Mouse (Mus musculus): ENCODE measurements around the gene Ptprn2.
A peak's percentile ranks its signal among the peaks of the same experiment; 100 is the strongest.
"Not testable (repeated sequence)": the region's sequence is repeated elsewhere in the genome, so short reads cannot be mapped to it uniquely, and the experiment has no call there.

Gene Ptprn2

DNA sequence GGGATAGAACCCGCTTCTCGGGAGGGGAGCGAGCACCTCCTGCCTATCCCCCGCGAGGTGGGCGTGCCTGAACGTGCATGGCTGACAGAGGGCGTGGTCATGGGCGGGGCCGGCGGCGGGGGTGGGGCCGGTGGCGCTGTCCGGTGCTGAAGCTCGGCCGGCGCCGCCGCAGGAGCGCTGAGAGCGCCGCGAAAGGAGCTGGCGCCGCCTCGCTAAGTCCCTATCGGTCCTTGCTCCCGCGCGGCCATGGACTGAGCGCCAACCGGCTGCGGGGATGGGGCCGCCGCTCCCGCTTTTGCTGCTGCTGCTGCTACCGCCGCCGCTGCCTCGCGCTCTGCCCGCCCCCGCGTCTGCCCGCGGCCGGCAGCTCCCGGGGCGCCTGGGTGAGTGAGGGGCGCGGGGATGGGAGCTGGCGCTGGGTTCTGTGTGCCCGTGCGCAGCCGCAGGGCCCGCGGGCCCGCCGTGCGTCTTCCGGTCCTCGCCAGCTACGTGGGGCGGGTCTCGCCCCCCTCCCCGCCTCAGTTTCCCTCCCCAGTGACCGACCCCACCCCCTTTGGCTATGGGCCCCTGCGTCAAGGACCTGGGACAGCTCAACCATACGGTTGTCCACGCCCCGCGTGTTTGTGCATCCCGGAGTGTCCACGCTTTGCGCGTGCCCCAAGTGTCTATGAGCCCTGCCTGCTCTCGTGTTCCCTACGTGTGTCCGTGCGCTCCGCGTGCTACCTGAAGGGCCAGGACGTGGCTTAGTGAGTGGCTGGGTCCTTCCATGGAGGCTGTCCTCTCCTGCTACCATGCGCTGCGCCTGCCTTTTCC is at the start of gene Ptprn2:
TSS of gene Ptprn2 (plus strand) at position 130 of the 813 bp plus-strand sequence.
- DNase-seq: peak; percentile 80

DNA sequence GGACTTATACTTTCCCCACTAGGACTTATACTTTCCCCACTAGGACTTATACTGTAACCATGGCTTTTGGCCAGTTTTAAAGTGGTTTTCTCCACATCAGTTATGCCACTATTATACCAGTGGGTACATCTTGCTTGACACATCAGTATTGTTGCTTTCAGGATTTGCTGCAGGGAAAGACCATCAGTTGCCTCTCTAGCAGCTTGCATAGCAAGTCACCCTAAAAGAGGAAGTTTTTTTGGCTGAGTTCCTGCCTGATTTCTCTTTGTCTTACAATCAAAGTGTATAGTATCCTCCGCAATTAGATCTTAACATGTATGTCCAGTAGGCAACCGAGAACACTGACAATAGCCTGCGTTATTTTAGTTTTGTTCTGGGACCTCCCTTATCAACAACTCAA is 49.4 kb upstream of the Ptprn2 start:
- DNase-seq: no peak

DNA sequence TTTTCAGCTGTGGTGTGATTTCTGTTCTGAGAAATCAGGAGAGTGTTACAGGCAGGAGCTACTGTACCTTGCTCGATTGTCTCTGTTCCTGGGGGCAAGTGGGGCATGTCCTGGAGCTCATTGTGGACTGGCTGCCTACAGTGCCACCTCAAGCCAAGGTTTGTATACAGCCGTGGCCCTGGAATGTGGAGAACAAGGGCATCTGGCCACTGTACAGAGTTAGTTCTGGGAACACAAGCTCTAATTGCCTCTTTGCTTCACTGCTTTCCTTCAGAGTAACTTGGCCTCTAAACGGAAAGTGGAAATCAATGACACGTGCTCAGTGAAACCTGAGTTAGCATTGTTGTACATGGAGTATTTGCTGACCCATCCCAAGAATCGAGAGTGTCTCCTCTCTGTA is 46.9 kb upstream of the Ptprn2 start:
- no peak for DNase-seq

DNA sequence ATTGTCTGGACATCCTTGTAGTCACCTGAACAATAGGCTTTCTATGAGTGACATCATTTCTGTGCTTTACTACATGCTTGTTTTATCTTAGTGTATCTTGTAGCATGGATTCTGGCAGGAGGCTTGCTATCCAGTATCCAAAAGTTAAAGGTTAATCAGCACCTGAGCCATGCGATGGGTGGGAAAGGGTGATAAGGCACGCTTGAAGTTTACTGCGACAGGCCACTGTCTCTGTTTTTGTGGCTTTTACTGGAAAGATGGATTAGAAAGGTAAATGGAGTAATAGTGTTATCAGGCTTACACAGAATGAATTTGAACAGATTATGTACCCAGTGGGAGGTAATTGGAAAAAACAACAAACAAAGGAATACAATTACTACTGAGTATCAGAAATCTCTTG is 43.3 kb upstream of the Ptprn2 start:
- no peak for DNase-seq

DNA sequence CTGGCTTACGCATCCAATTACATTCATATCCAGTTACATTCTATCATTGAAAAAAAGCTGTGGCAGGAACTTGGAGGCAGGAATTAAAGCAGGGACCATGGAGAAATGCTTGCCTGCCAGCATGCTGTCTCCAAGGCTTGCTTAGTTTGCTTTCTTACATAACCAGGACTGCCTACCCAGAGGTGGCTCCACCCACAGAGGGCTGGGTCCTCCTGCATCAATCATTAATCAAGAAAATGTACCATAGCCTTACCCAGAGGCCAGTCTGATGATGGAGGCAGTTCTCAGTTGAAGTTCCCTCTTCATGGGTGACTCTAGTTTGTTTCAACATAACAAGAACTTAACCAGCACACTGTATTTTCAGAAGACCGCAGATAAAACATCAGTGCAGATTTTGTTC is 36.0 kb upstream of the Ptprn2 start:
- DNase-seq: no peak

DNA sequence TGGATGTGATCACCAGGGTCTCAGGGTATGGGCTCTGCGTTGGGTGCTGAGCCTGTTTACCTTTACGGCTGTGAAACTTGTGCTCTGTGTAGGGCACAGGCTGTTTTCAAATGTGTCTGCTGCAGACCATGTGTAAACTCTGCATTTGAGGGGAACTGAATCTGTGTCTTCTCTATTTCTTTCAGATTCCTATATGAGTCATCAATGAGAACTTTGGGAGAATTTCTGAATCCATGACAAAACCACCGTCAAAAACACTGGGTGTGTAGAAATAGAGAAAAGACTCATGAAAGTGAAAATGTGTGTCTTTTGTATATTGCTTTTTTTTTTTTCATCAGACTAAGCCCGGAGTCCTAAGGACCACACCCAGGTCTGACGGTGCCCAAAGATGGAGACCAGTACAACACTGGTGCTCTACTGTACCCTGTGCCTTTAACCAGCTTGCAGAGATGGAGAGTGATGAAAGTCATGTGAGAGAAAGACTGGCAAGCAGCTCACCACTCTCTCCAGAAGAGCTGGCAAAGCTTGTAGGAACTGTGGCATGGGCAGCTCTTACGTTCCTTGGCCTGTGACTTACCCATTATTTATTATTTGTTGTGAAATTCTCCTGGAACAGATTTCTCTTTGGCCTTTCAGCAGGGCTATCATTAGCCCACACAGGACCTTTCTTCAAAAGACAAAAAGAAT is 25.0 kb upstream of the Ptprn2 start:
- no peak for DNase-seq

DNA sequence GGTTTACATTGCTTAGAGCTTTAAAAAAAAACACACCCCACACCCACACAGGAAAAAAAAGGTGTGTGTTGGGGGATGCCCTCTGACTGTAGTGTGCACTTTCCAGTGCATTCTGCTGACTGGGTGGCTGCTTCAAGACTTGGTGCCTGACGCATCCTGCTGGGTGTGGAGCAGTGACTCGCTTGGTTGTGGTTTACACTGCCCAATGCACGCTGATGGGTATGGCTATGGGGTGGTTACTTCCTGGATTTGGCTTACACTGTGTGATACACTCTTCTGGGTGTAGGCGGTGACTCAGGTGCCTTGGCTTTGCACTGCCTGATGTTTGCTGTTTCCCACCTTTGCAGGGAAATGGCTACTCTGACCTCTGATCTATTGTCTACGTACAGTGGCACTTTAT is 18.5 kb upstream of the Ptprn2 start:
- DNase-seq: no peak

DNA sequence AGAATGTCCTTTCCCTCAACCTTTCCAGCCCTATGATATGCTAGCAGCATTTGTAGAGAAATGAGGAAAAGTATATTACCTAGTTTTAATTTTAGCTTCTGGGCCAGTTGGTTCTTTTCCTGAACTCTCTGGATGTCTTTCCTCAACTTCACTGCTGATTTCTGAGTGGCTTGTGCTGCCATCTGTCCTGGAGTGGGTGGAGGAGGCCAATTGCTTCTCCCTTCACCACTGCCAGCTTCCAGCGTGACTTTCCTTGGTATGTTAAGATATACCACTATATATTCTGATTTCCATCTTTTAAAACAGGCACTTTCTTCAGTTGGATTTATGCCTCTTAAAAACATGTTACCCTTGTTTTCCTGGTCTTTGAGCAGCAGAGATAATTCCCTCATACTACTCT is 17.2 kb upstream of the Ptprn2 start:
- DNase-seq: no peak

DNA sequence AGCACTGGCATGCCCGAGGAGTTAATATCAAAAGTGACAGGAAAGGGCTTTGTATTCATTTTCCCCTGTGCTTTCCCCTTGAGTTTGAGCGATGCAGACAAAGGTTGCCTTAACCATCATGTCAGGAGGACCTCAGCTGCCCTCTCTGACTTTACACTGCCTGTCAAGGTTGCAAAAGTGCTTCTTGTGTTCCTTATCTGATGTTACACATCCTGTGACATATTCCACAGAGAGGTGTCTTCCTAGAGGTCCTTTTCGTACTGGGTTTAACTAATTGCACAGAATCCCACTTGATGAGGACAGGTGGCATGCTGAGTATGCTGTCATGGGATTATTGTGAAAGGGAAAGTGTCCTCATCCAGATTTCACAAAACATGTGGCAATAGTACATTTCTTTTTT is 16.4 kb upstream of the Ptprn2 start:
- no peak for DNase-seq

DNA sequence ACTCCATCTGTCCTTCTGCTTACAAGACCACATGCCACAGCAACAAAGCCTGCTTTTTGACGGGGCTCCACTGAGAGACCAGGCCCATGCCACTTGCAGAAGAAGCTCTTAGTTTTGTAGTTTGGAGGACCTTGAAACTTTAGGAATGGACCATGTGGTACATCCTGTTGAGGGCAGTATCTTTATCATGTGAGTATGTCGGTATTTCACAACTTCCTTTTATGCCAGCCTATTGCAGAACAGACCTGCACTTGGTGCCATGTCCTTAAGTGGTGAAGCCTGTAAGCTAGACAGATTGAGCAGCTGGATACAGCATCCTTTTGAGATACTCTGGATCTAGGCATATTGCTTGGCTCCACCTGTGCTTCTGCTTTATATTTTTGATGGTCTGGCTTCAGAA is 12.3 kb upstream of the Ptprn2 start:
- DNase-seq: no peak

DNA sequence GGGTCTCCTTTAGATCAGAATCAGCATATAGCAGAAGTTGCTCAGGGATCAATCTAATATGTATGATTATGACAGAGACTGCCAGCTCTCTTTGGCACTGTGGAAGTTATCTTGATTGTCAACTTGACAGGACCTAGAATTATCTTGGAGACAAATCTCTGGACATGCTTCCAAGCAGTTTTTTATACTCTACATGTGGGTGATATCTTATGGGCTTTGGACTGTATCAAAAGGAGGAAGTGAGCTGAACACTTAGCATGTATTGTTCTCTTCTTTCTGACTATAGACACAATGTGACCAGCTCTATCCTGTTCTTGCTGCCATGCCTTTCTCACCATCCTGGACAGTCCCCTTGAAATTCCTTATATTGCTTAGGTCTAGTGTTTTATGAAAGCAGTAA is 11.8 kb upstream of the Ptprn2 start:
- no peak for DNase-seq

DNA sequence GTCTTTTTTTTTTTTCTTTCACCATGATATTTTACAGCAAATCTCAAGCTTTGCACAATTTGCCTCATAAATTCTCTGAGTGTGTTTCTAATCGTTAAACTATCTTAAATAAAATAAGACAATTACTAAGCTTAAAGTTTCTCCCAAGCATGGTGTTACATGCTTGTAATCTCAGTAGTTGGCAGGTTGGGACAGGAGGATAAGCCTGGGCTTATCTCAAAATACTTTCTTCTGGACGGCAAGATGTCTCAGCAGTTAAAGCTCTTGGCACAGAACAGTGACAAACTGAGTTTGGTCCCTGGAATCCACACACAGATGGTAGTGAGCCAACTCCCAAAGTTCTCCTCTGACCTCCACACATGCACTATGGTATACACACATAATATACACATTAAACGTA is 10.8 kb upstream of the Ptprn2 start:
- DNase-seq: no peak

DNA sequence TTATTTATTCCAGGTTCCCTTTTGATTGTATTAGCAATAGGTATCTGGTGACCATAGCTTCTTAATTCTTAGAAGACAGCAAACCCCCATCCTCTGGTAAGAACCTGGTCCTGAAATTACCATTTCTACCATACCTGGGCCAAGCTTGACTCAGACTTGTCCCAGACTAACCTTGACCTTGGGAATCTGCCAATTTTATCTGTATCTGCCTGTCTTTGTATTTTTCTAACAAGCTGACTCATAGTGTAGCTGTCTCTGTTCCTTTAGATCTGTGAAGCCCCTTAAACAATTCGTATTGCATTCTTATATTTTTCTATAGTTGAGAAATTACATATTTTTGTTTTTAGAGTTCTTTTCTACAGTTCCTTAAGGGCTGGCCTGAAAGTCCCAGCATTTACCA is 6.7 kb upstream of the Ptprn2 start:
- DNase-seq: no peak

DNA sequence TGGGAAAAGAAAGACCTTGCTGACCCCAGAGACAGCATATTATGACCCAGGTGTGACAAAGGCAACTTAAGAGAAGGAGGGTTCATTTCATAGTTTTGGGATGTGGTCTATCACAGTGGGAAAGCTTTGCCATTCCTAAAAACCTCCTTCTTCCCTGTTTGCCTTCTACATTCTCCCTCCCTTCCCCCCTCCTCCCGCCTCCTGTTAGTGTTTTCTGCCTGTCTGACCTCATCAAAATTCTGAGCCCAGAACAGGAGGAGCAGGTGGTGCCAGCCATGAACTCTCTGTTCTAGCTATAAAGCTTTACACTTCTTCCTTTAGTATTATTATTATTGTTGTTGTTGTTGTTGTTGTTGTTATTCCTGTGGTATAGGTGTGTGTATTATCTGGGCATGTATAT is 3.6 kb upstream of the Ptprn2 start:
- DNase-seq: no peak

DNA sequence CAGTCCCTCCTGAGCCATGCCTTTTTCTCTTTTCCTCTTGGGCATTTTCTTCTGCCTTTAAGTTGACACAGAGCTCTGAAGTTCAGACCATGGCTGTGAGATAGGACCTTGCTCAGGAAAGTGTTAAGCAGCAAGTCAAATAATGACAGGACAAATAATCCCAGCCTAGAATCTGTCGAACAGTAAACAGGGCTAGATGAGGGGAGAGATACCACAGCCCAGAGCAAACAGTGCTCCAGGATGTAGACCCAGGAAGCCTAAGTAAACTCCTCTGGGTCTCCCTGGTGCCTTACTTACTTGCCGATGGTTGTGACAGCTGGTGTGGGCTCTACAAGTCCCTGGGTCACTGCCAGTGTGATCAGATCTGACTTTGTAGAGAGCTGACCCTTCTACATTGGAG is 1.9 kb upstream of the Ptprn2 start:
- DNase-seq: no peak

DNA sequence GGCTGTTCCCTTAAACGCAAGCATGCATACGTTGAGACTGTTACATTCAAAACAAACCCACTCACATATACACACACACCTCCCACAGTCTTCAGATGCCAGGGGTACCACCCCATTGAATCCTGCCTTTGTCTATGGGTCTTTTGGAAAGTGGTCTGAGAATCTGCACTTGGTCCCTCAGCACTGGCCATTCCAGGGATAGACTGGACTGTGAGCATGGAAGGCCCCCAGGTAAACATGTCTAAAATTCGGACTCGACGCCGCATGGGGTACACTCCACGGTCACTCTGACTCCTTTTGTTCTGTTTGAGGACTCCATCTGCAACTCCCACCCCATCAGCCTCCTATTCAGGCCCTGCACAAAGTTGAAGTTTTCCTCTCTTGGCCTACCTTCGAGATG is 529 bp upstream of the Ptprn2 start:
- no peak for DNase-seq

DNA sequence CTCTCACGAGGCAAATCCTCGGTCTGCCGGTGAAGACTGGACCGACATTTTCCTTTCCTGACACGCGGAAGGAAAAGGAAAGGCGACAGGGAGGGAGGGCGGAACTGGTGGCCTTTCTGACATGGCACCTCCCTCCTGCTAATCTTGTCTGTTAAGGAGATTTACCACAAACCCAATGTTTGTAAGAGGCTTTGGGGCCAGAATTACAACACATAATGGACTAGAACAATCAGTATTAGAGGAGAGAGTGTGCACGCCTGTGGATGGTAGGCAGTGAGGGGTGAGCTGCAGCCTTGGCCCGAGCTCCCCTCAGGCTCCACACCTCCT is 847 bp downstream of the Ptprn2 start:
- DNase-seq: no peak

DNA sequence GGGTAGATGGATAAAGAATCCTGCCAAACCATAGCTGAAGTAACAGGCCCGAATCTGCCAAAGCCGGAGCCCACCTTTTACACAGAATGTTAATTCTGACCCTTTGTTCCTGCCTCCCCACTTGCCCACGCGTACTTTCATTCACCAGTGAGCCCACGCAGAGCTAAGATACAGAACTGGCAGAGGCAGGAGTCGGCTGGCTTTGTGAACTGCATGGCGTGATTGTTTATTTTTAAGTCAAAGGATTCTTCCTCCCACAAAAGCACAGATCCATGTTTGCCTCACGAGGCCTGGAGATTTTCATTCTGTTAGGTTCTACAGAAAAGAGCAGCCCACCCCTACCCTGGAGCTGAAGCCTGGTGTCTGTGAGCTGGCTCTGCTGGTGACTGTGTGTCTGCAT is 3.3 kb downstream of the Ptprn2 start:
- DNase-seq: peak; percentile 38

DNA sequence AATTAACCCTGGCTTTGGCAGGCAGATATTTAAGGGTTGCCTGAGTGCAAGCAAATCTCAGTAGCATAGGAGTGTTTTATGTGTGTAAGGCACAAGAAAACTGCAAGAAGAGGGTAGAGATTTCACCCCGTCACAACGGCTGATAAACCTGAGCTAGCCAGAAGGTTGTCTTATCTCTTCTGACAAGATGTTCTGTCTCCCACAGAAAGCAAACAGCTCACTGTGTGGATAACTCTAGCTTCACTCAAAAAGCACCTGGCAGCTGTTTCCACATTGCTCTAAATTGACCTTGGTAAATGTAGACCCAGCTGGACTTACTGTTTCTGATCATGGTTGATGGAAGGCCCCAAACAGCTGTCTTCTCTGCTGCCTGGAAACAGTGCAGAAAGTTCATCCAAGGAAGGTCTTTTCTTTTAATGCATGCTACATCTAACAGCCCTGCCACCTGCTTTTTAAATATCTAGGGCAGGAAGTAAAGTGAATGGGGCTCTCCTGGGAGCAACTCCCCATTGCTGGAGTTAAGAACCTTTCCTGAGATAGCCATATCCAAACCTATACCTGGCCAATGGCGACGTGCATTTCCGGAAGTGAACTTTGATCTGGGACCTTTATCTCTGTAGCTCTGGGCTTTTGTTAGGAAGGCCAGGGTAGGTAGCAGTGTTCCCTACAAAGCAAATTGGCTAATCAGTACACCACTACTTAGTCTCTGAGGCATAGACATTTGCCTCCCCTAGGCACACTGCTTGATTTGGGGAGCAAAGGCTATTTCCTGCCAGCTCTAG is 5.2 kb downstream of the Ptprn2 start:
- DNase-seq: no peak

DNA sequence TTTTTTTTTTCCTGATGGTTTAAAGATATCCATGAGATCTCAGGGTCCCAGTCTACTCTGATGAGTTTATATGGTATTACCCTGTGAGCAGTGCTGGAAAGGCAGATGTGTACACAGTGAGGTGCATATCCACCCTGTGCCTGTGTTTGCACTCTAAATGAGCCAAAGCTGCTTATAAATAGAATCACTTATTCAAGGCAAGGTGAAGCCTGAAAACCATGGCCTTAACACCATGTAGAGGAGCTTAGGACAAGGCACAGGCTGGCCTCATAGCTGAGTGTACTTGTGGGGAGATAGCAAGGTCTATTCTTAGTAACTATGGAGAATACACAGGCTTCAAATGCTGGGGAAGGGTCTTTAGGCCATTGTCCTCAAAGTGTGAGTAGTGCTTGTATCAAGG is 13.1 kb downstream of the Ptprn2 start:
- no peak for DNase-seq

DNA sequence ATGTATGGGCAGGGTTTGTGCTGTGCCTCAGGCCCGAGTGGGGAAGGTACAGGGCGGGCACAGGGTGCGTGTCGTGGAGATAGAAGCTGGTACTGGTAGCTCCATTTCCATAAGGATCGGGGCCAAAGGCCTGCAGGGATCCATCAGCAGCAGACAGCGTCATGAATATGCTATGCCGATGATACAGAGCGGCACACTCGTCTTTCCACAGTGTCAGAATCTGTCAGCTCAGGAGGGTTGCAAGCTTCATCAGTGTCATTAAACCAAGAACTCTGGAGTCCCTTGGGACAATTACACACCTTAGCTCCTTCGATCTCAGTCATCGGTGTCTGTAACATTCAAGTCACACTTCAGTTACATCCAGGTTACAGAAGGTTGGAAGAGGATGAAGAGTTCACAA is 15.1 kb downstream of the Ptprn2 start:
- no peak for DNase-seq

DNA sequence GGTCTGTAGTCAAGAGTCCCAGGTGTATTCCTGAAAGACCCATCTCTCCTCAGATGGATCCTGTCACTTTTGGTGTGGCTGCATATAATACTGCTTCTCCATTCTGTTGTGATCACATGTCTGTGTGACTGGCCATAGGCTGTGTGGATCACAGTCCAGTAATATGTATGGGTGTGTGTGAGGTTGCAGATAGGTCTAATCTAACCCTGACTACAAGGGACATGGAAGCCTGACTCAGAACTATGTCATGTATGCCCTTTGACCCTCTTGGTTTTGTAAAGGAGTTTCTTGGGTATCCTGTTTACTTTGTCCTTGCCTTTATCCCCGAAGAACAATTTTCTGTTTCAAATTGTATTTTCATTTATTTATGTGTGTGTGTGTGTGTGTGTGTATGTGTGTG is 27.0 kb downstream of the Ptprn2 start:
- DNase-seq: no peak

DNA sequence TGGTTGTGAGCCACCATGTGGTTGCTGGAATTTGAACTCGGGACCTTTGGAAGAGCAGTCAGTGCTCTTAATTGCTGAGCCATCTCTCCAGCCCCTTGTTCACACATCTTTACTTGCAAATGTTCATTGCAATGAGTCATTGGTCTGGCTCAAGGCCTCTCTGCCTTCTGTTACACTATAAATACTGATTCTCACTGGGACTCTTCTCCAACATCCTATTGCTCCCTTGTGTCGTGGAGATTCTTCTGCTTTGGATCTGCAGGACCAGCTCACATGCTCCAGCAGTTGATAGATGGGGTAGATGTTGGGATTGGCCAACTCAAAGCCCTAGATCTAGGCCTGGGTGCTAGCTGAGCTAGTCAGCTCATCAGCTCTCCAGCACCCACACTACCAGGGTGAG is 28.3 kb downstream of the Ptprn2 start:
- DNase-seq: not testable (repeated sequence)

DNA sequence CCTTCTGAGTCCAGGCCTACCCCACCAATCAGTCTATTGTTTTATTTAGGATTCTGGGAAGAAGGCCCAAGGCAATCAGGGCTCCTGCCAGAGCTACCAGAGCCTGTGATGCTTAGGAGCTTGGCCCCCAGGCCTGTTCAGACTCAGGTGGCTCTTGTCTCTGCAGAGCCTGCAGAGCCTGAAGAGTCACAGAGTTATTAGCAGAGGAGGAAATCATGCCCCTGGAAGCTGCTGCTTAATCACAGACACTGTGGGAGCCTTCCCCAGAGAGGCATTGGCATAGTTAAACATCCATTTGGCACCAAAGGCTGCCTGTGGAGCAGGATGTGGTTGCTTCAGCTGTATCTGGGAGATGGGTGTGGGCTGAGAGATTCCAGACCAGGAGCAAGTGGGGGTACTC is 30.3 kb downstream of the Ptprn2 start:
- no peak for DNase-seq

Data from right cerebral cortex, postnatal 25 days (tissue).